Mouse (Mus musculus) forebrain, embryonic 14.5 days (tissue): Measurements from ENCODE around the gene Ttc41. TPM values are rescaled to one million over a fixed set of nuclear protein-coding genes. Genes with fewer than 3 reads are reported as not detected.
A peak's percentile ranks its signal among the peaks of the same experiment; 100 is the strongest.

Experiments
- ATAC-seq: fragments of 200-750 bp; cut with Nextera tagmentation; 2 replicates; pipeline ENCODE4 v1.8.0; 2017; ENCODE audit warnings: mild to moderate bottlenecking, moderate library complexity
- DNase-seq: peaks from one replicate; pipeline ENCODE4 v3.0.0-alpha.2; 2015; ENCODE audit warnings: low spot score
- H3K27ac ChIP-seq: fragments of 300-500 bp; sonication (generic); 2 replicates; pipeline ENCODE4 v1.5.1; 2014; ENCODE audit warnings: low read depth, mild to moderate bottlenecking, control low read depth, low read length, moderate library complexity
- H3K27me3 ChIP-seq: fragments of 300-500 bp; sonication (generic); replicated peaks from 2 replicates; pipeline ENCODE4 v1.6.1; 2014; ENCODE audit warnings: low read length, control low read depth, mixed read lengths; ENCODE audit not compliant: control insufficient read depth, insufficient read depth
- H3K36me3 ChIP-seq: fragments of 300-500 bp; sonication (generic); 2 replicates; pipeline ENCODE4 v1.6.1; 2014; ENCODE audit warnings: low read length, control low read depth; ENCODE audit not compliant: control insufficient read depth, insufficient read depth
- H3K4me1 ChIP-seq: fragments of 300-500 bp; sonication (generic); 2 replicates; pipeline ENCODE4 v1.6.1; 2014; ENCODE audit warnings: antibody characterized with exemption, low read length, control low read depth; ENCODE audit not compliant: control insufficient read depth, insufficient read depth
- H3K4me2 ChIP-seq: fragments of 300-500 bp; sonication (generic); 2 replicates; pipeline ENCODE4 v1.6.1; 2014; ENCODE audit warnings: mild to moderate bottlenecking, control low read depth, low read length
- H3K4me3 ChIP-seq: fragments of 300-500 bp; sonication (generic); 2 replicates; pipeline ENCODE4 v1.5.1; 2014; ENCODE audit warnings: low read depth, low read length, control low read depth
- H3K9ac ChIP-seq: fragments of 300-500 bp; sonication (generic); 2 replicates; pipeline ENCODE4 v1.6.1; 2014; ENCODE audit warnings: mild to moderate bottlenecking, low read length, control low read depth, moderate library complexity
- H3K9me3 ChIP-seq: fragments of 300-500 bp; sonication (generic); replicated peaks from 2 replicates; pipeline ENCODE4 v1.6.1; 2016; ENCODE audit warnings: low read length, control low read depth, mixed read lengths; ENCODE audit not compliant: control insufficient read depth
- WGBS: fragments of 180-500 bp; shearing (Covaris S2); extraction: QIAGEN DNeasy Blood & Tissue Kit; methylation state at CpG from one replicate; pipeline ENCODE4 v1.1.7; 2014; 5-methylcytosine and 5-hydroxymethylcytosine counted together
- microRNA-seq: library from miRNA; unstranded; fragments of <30 nt; microRNA quantifications from one replicate; pipeline ENCODE4, GENCODE M21; 2016
- polyA plus RNA-seq: library from polyadenylated mRNA; unstranded; fragments of >200 nt; fragmentation: Nextera tagmentation; extraction: Ambion mirVana; gene quantifications from 2 replicates; pipeline ENCODE4 v1.2.1, GENCODE M21; 2014

Gene Ttc41
- polyA plus RNA-seq, 1 experiment from 2014 or later: 1.5 TPM

DNA sequence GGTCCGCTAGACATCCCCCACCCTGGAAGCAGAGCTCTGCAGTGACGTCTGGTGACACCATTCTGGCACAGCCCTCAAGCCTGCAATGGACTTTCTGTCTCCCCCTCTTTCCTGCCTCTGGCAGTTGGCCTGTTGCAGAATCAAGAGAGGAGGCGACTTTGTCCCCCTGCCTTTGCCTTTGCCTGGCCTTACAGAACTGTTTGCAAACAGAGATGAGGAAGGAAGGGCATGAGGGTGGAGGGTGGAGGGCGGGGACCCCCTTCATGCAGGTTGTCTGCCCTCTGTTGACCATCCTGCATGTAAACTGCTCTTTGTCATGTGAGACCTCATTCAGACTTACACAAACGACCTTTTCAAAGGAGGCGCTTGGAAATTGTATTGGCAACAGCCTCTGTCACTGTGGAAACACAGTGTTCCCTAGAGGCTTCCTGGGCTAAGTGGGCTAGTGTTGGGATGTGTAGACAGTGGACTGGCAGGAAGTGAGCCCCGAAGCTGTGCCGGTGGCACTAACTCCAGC, 114.1 kb downstream of the Ttc41 start:
- ATAC-seq (peak; percentile 76), DNase-seq (peak; percentile 72)

DNA sequence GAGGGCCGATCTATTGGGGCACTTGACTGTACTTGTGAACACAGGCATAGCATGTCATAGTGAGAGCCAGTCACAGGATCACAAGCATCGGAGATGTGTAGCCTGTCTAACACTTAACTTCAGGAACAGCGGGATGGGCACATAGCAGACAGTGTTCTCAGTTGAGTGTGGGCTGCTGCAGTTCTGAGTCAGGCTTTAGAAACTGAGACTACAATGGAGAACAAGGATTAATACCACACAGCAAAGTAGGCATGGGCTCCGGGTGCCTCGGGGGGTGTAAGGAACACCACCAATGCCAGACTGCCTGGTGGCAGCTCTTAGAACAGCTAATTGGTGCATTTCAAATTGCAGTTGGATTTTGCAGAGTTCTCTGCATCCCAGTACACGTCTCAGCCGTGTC, 115.4 kb downstream of the Ttc41 start:
- 87% methylated on average over 7 of the region's 7 CpGs for WGBS
- no peak for DNase-seq

More for the DNA sequence above, 114.1 kb downstream of the Ttc41 start:
- Histone ChIP-seq H3K4me3 (no peak overlapping the region), H3K4me1 (peaks cover 6% of the 10 kb centered on the region), H3K9ac (no peak overlapping the region), H3K27ac (0 out of 2 replicates have a peak overlapping the region, but pooled peaks have one; percentile 17), H3K9me3 (no peaks in the 10 kb centered on the region), H3K27me3 (no peaks in the 10 kb centered on the region), H3K36me3 (no peaks in the 10 kb centered on the region; the same call in 1 of the 2 replicates), H3K4me2 (no peak overlapping the region)
- WGBS: 16% methylated on average over 8 of the region's 8 CpGs

DNA sequence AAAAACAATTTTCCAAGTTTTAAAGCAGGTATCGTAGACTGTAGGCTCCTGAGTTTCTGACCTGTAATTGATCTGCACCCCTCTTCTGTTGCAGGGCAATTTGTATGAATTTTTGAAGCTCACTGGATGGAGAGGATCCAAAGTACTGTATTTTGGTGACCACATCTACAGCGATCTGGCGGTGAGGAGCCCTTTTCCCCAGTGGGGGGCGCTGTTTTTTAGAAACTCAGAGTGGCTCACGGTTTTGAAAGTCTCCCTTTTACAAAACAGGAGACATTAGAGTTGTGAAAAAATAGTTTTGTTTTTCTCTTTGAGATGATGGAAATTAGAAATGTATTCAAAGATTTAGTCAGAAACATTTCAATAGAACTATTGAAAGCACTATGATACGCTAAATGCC, 118.5 kb downstream of the Ttc41 start:
- 73% methylated on average over 6 of the region's 6 CpGs for WGBS
- H3K4me2 ChIP-seq: no peak overlapping the region
- no peak overlapping the region for H3K9ac ChIP-seq
- no peak for DNase-seq
- no peak overlapping the region for H3K4me3 ChIP-seq
- H3K4me1 ChIP-seq: peaks cover 8% of the 10 kb centered on the region
- ATAC-seq: no peak
- no peaks in the 10 kb centered on the region; the same call in 1 of the 2 replicates for H3K36me3 ChIP-seq
- H3K27me3 ChIP-seq: no peaks in the 10 kb centered on the region
- H3K27ac ChIP-seq: no peak overlapping the region
- no peaks in the 10 kb centered on the region for H3K9me3 ChIP-seq

More for the DNA sequence above, 115.4 kb downstream of the Ttc41 start:
- no peak for ATAC-seq
- H3K4me1 ChIP-seq: peaks cover 8% of the 10 kb centered on the region
- H3K36me3 ChIP-seq: no peaks in the 10 kb centered on the region; the same call in 1 of the 2 replicates
- H3K4me2 ChIP-seq: no peak overlapping the region
- H3K27me3 ChIP-seq: no peaks in the 10 kb centered on the region
- H3K4me3 ChIP-seq: no peak overlapping the region
- no peaks in the 10 kb centered on the region for H3K9me3 ChIP-seq
- no peak overlapping the region for H3K9ac ChIP-seq
- no peak overlapping the region for H3K27ac ChIP-seq

DNA sequence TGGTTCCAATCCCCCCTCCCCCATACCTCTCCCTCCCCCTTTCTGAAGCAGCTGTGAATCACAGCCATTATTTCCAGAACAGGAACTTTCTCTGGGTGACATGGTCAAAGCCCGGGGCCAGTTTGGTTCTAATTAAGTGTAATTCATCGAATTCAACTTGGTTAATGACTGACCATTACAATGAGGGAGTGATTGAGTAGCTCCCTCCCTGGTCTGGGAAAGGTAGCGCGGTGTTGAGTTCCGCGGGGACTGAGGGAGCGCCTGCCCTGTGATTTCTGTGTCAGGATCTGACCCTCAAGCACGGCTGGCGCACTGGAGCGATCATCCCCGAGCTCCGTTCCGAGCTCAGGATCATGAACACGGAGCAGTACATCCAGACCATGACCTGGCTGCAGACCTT, 119.3 kb downstream of the Ttc41 start:
- 59% methylated on average over 14 of the region's 14 CpGs for WGBS
- Histone ChIP-seq H3K36me3 (no peaks in the 10 kb centered on the region; the same call in 1 of the 2 replicates), H3K4me3 (no peak overlapping the region), H3K9ac (no peak overlapping the region), H3K9me3 (no peaks in the 10 kb centered on the region), H3K27ac (no peak overlapping the region), H3K4me1 (peaks cover 3% of the 10 kb centered on the region; the same call in 1 of the 2 replicates), H3K27me3 (no peaks in the 10 kb centered on the region), H3K4me2 (no peak overlapping the region)
- ATAC-seq (peak; percentile 51; the same call in 1 of the 2 replicates), DNase-seq (no peak)

GRCm38 (mm10) chr10:86825871-86826522, 120.4 kb downstream of the Ttc41 start:
- Histone ChIP-seq H3K9ac (no peak overlapping the region), H3K27ac (no peak overlapping the region), H3K9me3 (no peaks in the 10 kb centered on the region), H3K27me3 (no peaks in the 10 kb centered on the region), H3K4me1 (peaks cover 2% of the 10 kb centered on the region; the same call in 1 of the 2 replicates), H3K4me3 (no peak overlapping the region), H3K36me3 (no peaks in the 10 kb centered on the region; the same call in 1 of the 2 replicates), H3K4me2 (no peak overlapping the region)
- WGBS: 89% methylated on average over 10 of the region's 10 CpGs
- no peak for ATAC-seq
- DNase-seq: no peak

Small RNAs within 50 kb of the gene (microRNA-seq; reads per million reads assigned to microRNA genes)
- gene Gm25745: 0.66 reads per million

Other genes with a start within 250 kb of the Ttc41 start
- 8.5 and 14.9 TPM in 2 replicates for gene Syn3, start 206.9 kb upstream of the Ttc41 start, polyA plus RNA-seq
- 248 and 269 TPM in 2 replicates for gene Hsp90b1, start 302 bp upstream of the Ttc41 start, polyA plus RNA-seq
- 0.88 TPM in 1 of 2 replicates, not detected in the other for gene Gm49358, start 58.2 kb downstream of the Ttc41 start, polyA plus RNA-seq
- gene Nt5dc3, start 73.2 kb downstream of the Ttc41 start, polyA plus RNA-seq: 6.7 and 7.6 TPM in 2 replicates